In genomic region chr9:49488912-49489895, GRCm38 (mm10) we compare ENCODE assay signal across 8 mouse cellular contexts. TPM values are rescaled to one million over a fixed set of nuclear protein-coding genes. Genes with fewer than 3 reads are reported as not detected.
DNase-seq lines count a peak whose midpoint lies in the region; ATAC-seq and TF ChIP-seq lines count a peak whose summit lies in the region.

No protein-coding gene starts in this region.

- H3K4me2 ChIP-seq in embryonic facial prominence, embryonic 12.5 days (replicated peaks) = 0 out of 2 replicates have a peak overlapping the region, but pooled peaks have one; percentile 11
- H3K4me2 ChIP-seq in limb, embryonic 11.5 days (ENCODE audit: low read depth, severe bottlenecking) = no peak overlapping the region
- H3K4me2 ChIP-seq in midbrain, embryonic 15.5 days = peak overlapping the region; percentile 30

- no peak overlapping the region for H3K27ac ChIP-seq in embryonic facial prominence, embryonic 12.5 days
- no peak overlapping the region for H3K27ac ChIP-seq in heart, adult 2 months
- H3K27ac ChIP-seq in kidney, adult 2 months (ENCODE audit: insufficient read depth, low read depth, low read length) = no peak overlapping the region
- H3K27ac ChIP-seq in limb, embryonic 11.5 days (replicated peaks; ENCODE audit: low read depth, low read length) = no peak overlapping the region
- H3K27ac ChIP-seq in midbrain, embryonic 15.5 days = no peak overlapping the region

- no peak; the same call in 1 of the 2 replicates for TF ChIP-seq CTCF in heart, adult 2 months (IDR thresholded peaks at IDR 0.05)
- peak; percentile 100 for TF ChIP-seq CTCF in kidney, adult 2 months (conservative IDR thresholded peaks at IDR 0.05; ENCODE audit: insufficient read depth, insufficient read length, low read depth, low read length)

- TF ChIP-seq EP300 in heart, adult 2 months (IDR thresholded peaks at IDR 0.05; ENCODE audit: insufficient read depth, low read depth, low read length) = peak; percentile 91; the same call in 1 of the 2 replicates

- no peak for TF ChIP-seq POLR2A in heart, adult 2 months (IDR thresholded peaks at IDR 0.05; ENCODE audit: insufficient read depth, low read depth, low read length)
- no peak for TF ChIP-seq POLR2A in kidney, adult 2 months (IDR thresholded peaks at IDR 0.05; ENCODE audit: low read depth, low read length)

- no peaks in the 10 kb centered on the region for H3K36me3 ChIP-seq in embryonic facial prominence, embryonic 12.5 days
- no peaks in the 10 kb centered on the region for H3K36me3 ChIP-seq in heart, adult 2 months (ENCODE audit: control insufficient read depth, insufficient read depth, low read length)
- H3K36me3 ChIP-seq in kidney, adult 2 months (ENCODE audit: control insufficient read depth, insufficient read depth, low read length) = no peaks in the 10 kb centered on the region
- H3K36me3 ChIP-seq in limb, embryonic 11.5 days (ENCODE audit: control insufficient read depth, insufficient read depth, low read length) = no peaks in the 10 kb centered on the region
- no peaks in the 10 kb centered on the region for H3K36me3 ChIP-seq in midbrain, embryonic 15.5 days (replicated peaks)

- 34% methylated on average over 16 of the region's 16 CpGs for WGBS in embryonic facial prominence, embryonic 12.5 days
- 29% methylated on average over 16 of the region's 16 CpGs for WGBS in heart, adult 2 months
- 29% methylated on average over 16 of the region's 16 CpGs for WGBS in kidney, adult 2 months
- WGBS in limb, embryonic 11.5 days = 35% methylated on average over 16 of the region's 16 CpGs
- 36% methylated on average over 16 of the region's 16 CpGs for WGBS in midbrain, embryonic 15.5 days

- intact Hi-C loops in heart, adult 2 months (cut with DNase I) = loop anchor here (1.0 kb wide), 2 partner anchors 242 to 408 kb away; partner anchors contain the start of gene Tmprss5

- 0 out of 2 replicates have a peak, but pooled peaks have one; percentile 45 for ATAC-seq in embryonic facial prominence, embryonic 12.5 days (ENCODE audit: insufficient number of reproducible peaks, insufficient read depth, low FRiP score, low TSS enrichment)
- ATAC-seq in limb, embryonic 11.5 days (ENCODE audit: insufficient number of reproducible peaks, low FRiP score, low TSS enrichment, low read depth) = 0 out of 2 replicates have a peak, but pooled peaks have one; percentile 40
- peak; percentile 73 for ATAC-seq in midbrain, embryonic 15.5 days (replicated peaks)

- no peaks in the 10 kb centered on the region for H3K27me3 ChIP-seq in embryonic facial prominence, embryonic 12.5 days
- no peaks in the 10 kb centered on the region for H3K27me3 ChIP-seq in heart, adult 2 months (ENCODE audit: control insufficient read depth, insufficient read depth, low read length)
- no peaks in the 10 kb centered on the region for H3K27me3 ChIP-seq in kidney, adult 2 months (replicated peaks; ENCODE audit: control insufficient read depth, insufficient read depth, low read length)
- no peaks in the 10 kb centered on the region for H3K27me3 ChIP-seq in limb, embryonic 11.5 days (ENCODE audit: control insufficient read depth, insufficient read depth, low read length)
- H3K27me3 ChIP-seq in midbrain, embryonic 15.5 days (replicated peaks) = no peaks in the 10 kb centered on the region

- no peak overlapping the region for H3K4me3 ChIP-seq in embryonic facial prominence, embryonic 12.5 days
- no peak overlapping the region for H3K4me3 ChIP-seq in heart, adult 2 months
- H3K4me3 ChIP-seq in kidney, adult 2 months (ENCODE audit: insufficient read depth, low read depth, low read length) = no peak overlapping the region
- H3K4me3 ChIP-seq in limb, embryonic 11.5 days (ENCODE audit: low read depth, low read length) = no peak overlapping the region
- no peak overlapping the region for H3K4me3 ChIP-seq in midbrain, embryonic 15.5 days

- no peaks in the 10 kb centered on the region for H3K79me2 ChIP-seq in heart, adult 2 months (replicated peaks; ENCODE audit: control insufficient read depth, insufficient read depth, low read length)

- no peak overlapping the region for H3K9ac ChIP-seq in embryonic facial prominence, embryonic 12.5 days
- no peak overlapping the region for H3K9ac ChIP-seq in heart, adult 2 months (ENCODE audit: low read depth, low read length)
- H3K9ac ChIP-seq in limb, embryonic 11.5 days (ENCODE audit: low read length) = no peak overlapping the region
- H3K9ac ChIP-seq in midbrain, embryonic 15.5 days = no peak overlapping the region

- H3K4me1 ChIP-seq in embryonic facial prominence, embryonic 12.5 days = peaks cover 6% of the 10 kb centered on the region; the same call in 1 of the 2 replicates
- H3K4me1 ChIP-seq in heart, adult 2 months (ENCODE audit: control insufficient read depth, insufficient read depth, low read length) = peaks cover 3% of the 10 kb centered on the region
- H3K4me1 ChIP-seq in kidney, adult 2 months (ENCODE audit: control insufficient read depth, insufficient read depth, low read length) = no peaks in the 10 kb centered on the region
- H3K4me1 ChIP-seq in limb, embryonic 11.5 days (ENCODE audit: control insufficient read depth, insufficient read depth, low read length) = peaks cover 12% of the 10 kb centered on the region; the same call in 1 of the 2 replicates
- H3K4me1 ChIP-seq in midbrain, embryonic 15.5 days = peaks cover 22% of the 10 kb centered on the region

- H3K9me3 ChIP-seq in embryonic facial prominence, embryonic 12.5 days = no peaks in the 10 kb centered on the region
- H3K9me3 ChIP-seq in limb, embryonic 11.5 days (ENCODE audit: control insufficient read depth, low read length) = no peaks in the 10 kb centered on the region
- no peaks in the 10 kb centered on the region for H3K9me3 ChIP-seq in midbrain, embryonic 15.5 days

- DNase-seq in 3134 (ENCODE audit: extremely low read depth, insufficient read length, low spot score) = peak; percentile 30
- DNase-seq in adrenal gland, postnatal 14 days = peak; percentile 90
- DNase-seq in heart, adult 2 months = peak; percentile 80 to 92
- peak; percentile 84 for DNase-seq in kidney, adult 2 months
- DNase-seq in limb, embryonic 11.5 days (ENCODE audit: low spot score) = peak; percentile 93
- peak; percentile 14 for DNase-seq in spleen, adult 12 weeks (ENCODE audit: low spot score)

RNA-seq across cellular contexts. Expression of gene Ttc12, which starts 3.2 kb away (rescaled TPM):
- total RNA-seq in adrenal gland, postnatal 14 days (2021) = 10.3 and 11.9 TPM in 2 replicates
- polyA plus RNA-seq in embryonic facial prominence, embryonic 12.5 days (2016; fragmentation: Nextera tagmentation; extraction: Ambion mirVana) = 1.3 and 1.4 TPM in 2 replicates
- total RNA-seq in heart, adult 2 months (2021) = 10 to 100 TPM in 1 of 2 experiments, 1 to 10 TPM in 1; 8.9 to 10.6 TPM
- 9.5 and 16.7 TPM in 2 replicates for polyA plus RNA-seq in heart, adult 2 months (2012; rRNA removed)
- 3.8 and 4.1 TPM in 2 replicates for polyA plus RNA-seq in kidney, adult 2 months (2012; rRNA removed)
- polyA plus RNA-seq in limb, embryonic 11.5 days (2014; fragmentation: Nextera tagmentation; extraction: Ambion mirVana) = 1.8 and 2.3 TPM in 2 replicates
- 1.9 and 2.1 TPM in 2 replicates for polyA plus RNA-seq in midbrain, embryonic 15.5 days (2015; fragmentation: Nextera tagmentation; extraction: Ambion mirVana)

Comparison
In these comparisons a context has a peak if more than half of its experiments do, and no peak if none do; other contexts are left out.
1. DNase-seq: peak in every context shown above with its lines; median percentile 93 in limb, embryonic 11.5 days; 90 in adrenal gland, postnatal 14 days; 86 in heart, adult 2 months; 84 in kidney, adult 2 months; 30 in 3134; 14 in spleen, adult 12 weeks.